Mouse (Mus musculus) spleen, adult 2 months (tissue): ENCODE data around the gene Kpna7.

Experiments
- CTCF ChIP-seq: fragments of 200-500 bp; IDR thresholded peaks from 2 replicates; pipeline ENCODE4 v1.5.1; 2011; ENCODE audit warnings: mild to moderate bottlenecking, inconsistent platforms; ENCODE audit not compliant: insufficient read depth, insufficient read length, insufficient replicate concordance; ENCODE audit errors: extremely low read depth
- POLR2A ChIP-seq: fragments of 200-500 bp; IDR thresholded peaks from 2 replicates; pipeline ENCODE4 v1.6.1; 2011; ENCODE audit warnings: low read depth, low read length, inconsistent platforms

- TF ChIP-seq POLR2A (no peak), CTCF (no peak)
Observed at GRCm38 (mm10) chr5:144944932-144945331, 138.9 kb downstream of the Kpna7 start.
